Mouse (Mus musculus): ENCODE measurements around the gene Socs1.

DNA sequence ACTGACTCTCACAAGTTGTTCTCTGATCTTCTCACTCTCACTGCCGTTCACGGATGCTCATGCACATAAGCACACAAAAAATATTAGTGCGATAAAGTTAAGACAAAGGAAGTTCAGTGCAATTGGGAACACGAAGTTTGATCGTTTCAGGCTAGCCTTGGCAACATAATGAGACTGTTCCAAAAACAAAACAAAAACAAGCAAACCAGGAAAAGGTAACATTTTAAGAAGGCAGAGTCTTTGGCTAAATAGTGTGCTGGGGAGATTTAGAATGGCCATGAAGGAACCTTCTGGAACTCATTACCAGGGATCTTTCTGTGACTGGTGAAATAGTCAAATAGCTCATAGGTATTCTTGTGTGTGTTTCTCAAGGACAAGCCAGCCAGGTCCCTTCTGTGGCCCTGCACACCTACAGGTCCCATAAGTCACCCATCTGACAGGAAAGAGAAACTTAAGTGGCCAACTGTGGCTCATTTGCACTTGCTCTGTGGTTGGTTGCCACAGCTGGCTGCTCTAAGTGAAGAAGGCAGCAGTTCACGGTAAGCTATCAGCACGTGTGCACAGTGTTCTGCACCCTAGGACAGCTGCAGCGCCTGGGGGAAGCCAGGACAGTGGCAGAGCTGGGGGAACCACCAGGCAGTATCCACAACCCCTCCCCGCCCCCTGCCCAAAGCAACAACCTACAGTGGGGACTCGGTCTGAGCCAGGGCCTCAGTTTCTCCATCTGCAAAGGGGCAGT lies 20.6 kb upstream of the Socs1 start, which contains the start of gene Prm1:
- TF ChIP-seq GATA1 (IDR thresholded peaks at IDR 0.05; ENCODE audit: low read length) (no peak), TAL1 (IDR thresholded peaks at IDR 0.05; ENCODE audit: low read length) (no peak)
